18 mouse cellular contexts compared by ENCODE assay signal in the genomic region with DNA sequence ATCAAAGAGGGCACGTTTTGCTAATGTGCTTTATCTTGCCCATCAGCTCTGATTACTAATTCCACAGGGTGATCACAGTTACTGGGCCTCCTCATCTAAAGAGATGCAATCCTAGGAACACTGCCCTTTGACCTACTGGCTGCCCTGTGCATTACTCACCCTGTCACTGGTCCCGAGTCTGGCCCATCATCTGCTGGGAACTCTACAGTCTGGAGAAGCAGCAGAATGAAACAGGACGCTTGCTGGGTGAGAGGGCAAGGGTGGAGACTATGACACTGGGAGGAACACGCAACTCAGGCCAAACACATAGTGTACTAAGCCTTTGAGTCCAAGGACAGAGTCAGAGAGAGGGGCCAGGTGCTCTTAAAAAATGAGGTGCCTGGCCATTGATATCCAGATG.
DNase-seq lines count a peak whose midpoint lies in the region; ATAC-seq lines count a peak whose summit lies in the region.
"Had no signal": no experiment of that assay in that cellular context is flagged by ENCODE, and none has a peak within 500 bp of the region (broad histone marks: within the 10 kb centered on the region; RNA-seq: fewer than 3 reads in every experiment).

No protein-coding gene starts in this region.

- H3K36me3 ChIP-seq in hindbrain, embryonic 10.5 days, result no peaks in the 10 kb centered on the region
- no peaks in the 10 kb centered on the region for H3K36me3 ChIP-seq in hindbrain, embryonic 13.5 days
- no peaks in the 10 kb centered on the region for H3K36me3 ChIP-seq in midbrain, embryonic 15.5 days (replicated peaks)
- H3K36me3 ChIP-seq: forebrain, embryonic 15.5 days; limb, embryonic 12.5 days; midbrain, embryonic 10.5 days had no signal

- DNase-seq in adrenal gland, adult (ENCODE audit: inconsistent age in 2 of 2, low spot score in 1 of 2), result peak; percentile 8 to 33
- no peak for DNase-seq in adrenal gland, postnatal 36 days
- DNase-seq in hindbrain, embryonic 10.5 days (ENCODE audit: low spot score), result peak; percentile 40
- DNase-seq in embryo, embryonic 10 days (ENCODE audit: low spot score), result peak; percentile 77
- peak; percentile 26 for DNase-seq in lung, postnatal 14 days
- no peak for DNase-seq in thymus, postnatal 36 days
- DNase-seq: cerebellum, adult 18-20 months; gastrocnemius, postnatal 14 days; heart, postnatal 14 days; kidney, adult 9 months; right cerebral cortex, postnatal 25 days had no signal

- WGBS in hindbrain, embryonic 10.5 days, result 20% methylated on average over 4 of the region's 4 CpGs
- WGBS in hindbrain, embryonic 13.5 days, result 30% methylated on average over 4 of the region's 4 CpGs
- 49% methylated on average over 4 of the region's 4 CpGs for WGBS in midbrain, embryonic 15.5 days

- H3K9me3 ChIP-seq in hindbrain, embryonic 10.5 days, result no peaks in the 10 kb centered on the region
- no peaks in the 10 kb centered on the region for H3K9me3 ChIP-seq in hindbrain, embryonic 13.5 days
- H3K9me3 ChIP-seq in midbrain, embryonic 15.5 days, result no peaks in the 10 kb centered on the region
- H3K9me3 ChIP-seq: forebrain, embryonic 15.5 days; limb, embryonic 12.5 days; midbrain, embryonic 10.5 days had no signal

- no peaks in the 10 kb centered on the region for H3K27me3 ChIP-seq in hindbrain, embryonic 10.5 days (ENCODE audit: insufficient read depth, poor library complexity, severe bottlenecking)
- 0 out of 2 replicates have a peak, but pooled peaks cover 7% of the 10 kb centered on the region for H3K27me3 ChIP-seq in hindbrain, embryonic 13.5 days
- H3K27me3 ChIP-seq in midbrain, embryonic 15.5 days (replicated peaks), result no peaks in the 10 kb centered on the region
- H3K27me3 ChIP-seq: CH12.LX; forebrain, embryonic 15.5 days; limb, embryonic 12.5 days had no signal

- H3K4me1 ChIP-seq in hindbrain, embryonic 10.5 days (replicated peaks), result peaks cover 26% of the 10 kb centered on the region
- no peaks in the 10 kb centered on the region for H3K4me1 ChIP-seq in hindbrain, embryonic 13.5 days (replicated peaks)
- H3K4me1 ChIP-seq in midbrain, embryonic 15.5 days, result no peaks in the 10 kb centered on the region
- H3K4me1 ChIP-seq: forebrain, embryonic 15.5 days; limb, embryonic 12.5 days had no signal

- no peak overlapping the region for H3K4me2 ChIP-seq in hindbrain, embryonic 13.5 days
- H3K4me2 ChIP-seq in midbrain, embryonic 15.5 days, result no peak overlapping the region
- H3K4me2 ChIP-seq: forebrain, embryonic 15.5 days; limb, embryonic 12.5 days had no signal

- no peak overlapping the region for H3K9ac ChIP-seq in hindbrain, embryonic 13.5 days
- no peak overlapping the region for H3K9ac ChIP-seq in midbrain, embryonic 15.5 days
- H3K9ac ChIP-seq: forebrain, embryonic 15.5 days; limb, embryonic 12.5 days had no signal

- H3K27ac ChIP-seq in hindbrain, embryonic 10.5 days, result no peak overlapping the region
- H3K27ac ChIP-seq in hindbrain, embryonic 13.5 days, result no peak overlapping the region
- H3K27ac ChIP-seq in midbrain, embryonic 15.5 days, result no peak overlapping the region
- H3K27ac ChIP-seq: forebrain, embryonic 15.5 days; limb, embryonic 12.5 days; midbrain, embryonic 10.5 days had no signal

- no peak overlapping the region for H3K4me3 ChIP-seq in hindbrain, embryonic 10.5 days
- H3K4me3 ChIP-seq in hindbrain, embryonic 13.5 days, result no peak overlapping the region
- H3K4me3 ChIP-seq in midbrain, embryonic 15.5 days, result no peak overlapping the region
- H3K4me3 ChIP-seq: forebrain, embryonic 15.5 days; limb, embryonic 12.5 days; midbrain, embryonic 10.5 days had no signal

- no peak for ATAC-seq in hindbrain, embryonic 13.5 days (ENCODE audit: low FRiP score)
- ATAC-seq in midbrain, embryonic 15.5 days (replicated peaks), result no peak
- ATAC-seq: activated CD4-positive, CD25-positive, alpha-beta regulatory T cell, adult 4 months; forebrain, embryonic 15.5 days had no signal

Comparison
In these comparisons a context has a peak if more than half of its experiments do, and no peak if none do; other contexts are left out.
1. DNase-seq: peak in adrenal gland, adult (2 of 2), hindbrain, embryonic 10.5 days (single experiment), embryo, embryonic 10 days (single experiment) and lung, postnatal 14 days (single experiment); none in adrenal gland, postnatal 36 days (0 of 2) and thymus, postnatal 36 days (0 of 2).